Mouse (Mus musculus) embryonic facial prominence, embryonic 10.5 days (tissue): ENCODE measurements at regions not wholly inside any gene's neighbourhood (a gene's known extent, or its start where the extent isn't known, plus 50 kb on each side); places are given as distances from the start of the nearest gene placed in this dataset.
A peak's percentile ranks its signal among the peaks of the same experiment; 100 is the strongest.
"Not testable (repeated sequence)": the region's sequence is repeated elsewhere in the genome, so short reads cannot be mapped to it uniquely, and the experiment has no call there.

Source experiments
- DNase-seq: peaks from one replicate; pipeline ENCODE4 v3.0.0-alpha.2; 2017; ENCODE audit warnings: low spot score
- H3K27ac ChIP-seq: fragments of 300-500 bp; sonication (generic); replicated peaks from 2 replicates; pipeline ENCODE4 v1.5.1; 2016; ENCODE audit warnings: mild to moderate bottlenecking
- H3K27me3 ChIP-seq: fragments of 300-500 bp; sonication (generic); replicated peaks from 2 replicates; pipeline ENCODE4 v1.6.1; 2016; ENCODE audit warnings: low read depth, mild to moderate bottlenecking; ENCODE audit not compliant: poor library complexity, severe bottlenecking
- H3K36me3 ChIP-seq: fragments of 300-500 bp; sonication (generic); replicated peaks from 2 replicates; pipeline ENCODE4 v1.6.1; 2016; ENCODE audit warnings: mild to moderate bottlenecking, moderate library complexity
- H3K4me1 ChIP-seq: fragments of 300-500 bp; sonication (generic); 2 replicates; pipeline ENCODE4 v1.6.1; 2016
- H3K4me3 ChIP-seq: fragments of 300-500 bp; sonication (generic); 2 replicates; pipeline ENCODE4 v1.5.1; 2016; ENCODE audit warnings: mild to moderate bottlenecking, moderate library complexity
- H3K9me3 ChIP-seq: fragments of 300-500 bp; sonication (generic); 2 replicates; pipeline ENCODE4 v1.6.1; 2016; ENCODE audit warnings: mild to moderate bottlenecking
- WGBS: fragments of 180-500 bp; shearing (Covaris S2); methylation state at CpG from one replicate; pipeline ENCODE4 v1.1.7; 2016; 5-methylcytosine and 5-hydroxymethylcytosine counted together

GRCm38 (mm10) chr15:90291848-90292247 lies 67.7 kb downstream of the Alg10b start:
- Histone ChIP-seq H3K9me3 (no peaks in the 10 kb centered on the region), H3K27me3 (no peaks in the 10 kb centered on the region), H3K4me1 (no peaks in the 10 kb centered on the region), H3K27ac (no peak overlapping the region), H3K4me3 (no peak overlapping the region), H3K36me3 (no peaks in the 10 kb centered on the region)
- DNase-seq, result no peak
- WGBS, result 73% methylated on average over 1 of the region's 1 CpGs

- 64% methylated on average over 2 of the region's 2 CpGs for WGBS
- Histone ChIP-seq H3K27ac (no peak overlapping the region), H3K36me3 (no peaks in the 10 kb centered on the region), H3K4me3 (no peak overlapping the region), H3K9me3 (no peaks in the 10 kb centered on the region), H3K27me3 (no peaks in the 10 kb centered on the region), H3K4me1 (no peaks in the 10 kb centered on the region)
- no peak for DNase-seq
Observed at GRCm38 (mm10) chr15:90294353-90294922, 70.3 kb downstream of the Alg10b start.

DNA sequence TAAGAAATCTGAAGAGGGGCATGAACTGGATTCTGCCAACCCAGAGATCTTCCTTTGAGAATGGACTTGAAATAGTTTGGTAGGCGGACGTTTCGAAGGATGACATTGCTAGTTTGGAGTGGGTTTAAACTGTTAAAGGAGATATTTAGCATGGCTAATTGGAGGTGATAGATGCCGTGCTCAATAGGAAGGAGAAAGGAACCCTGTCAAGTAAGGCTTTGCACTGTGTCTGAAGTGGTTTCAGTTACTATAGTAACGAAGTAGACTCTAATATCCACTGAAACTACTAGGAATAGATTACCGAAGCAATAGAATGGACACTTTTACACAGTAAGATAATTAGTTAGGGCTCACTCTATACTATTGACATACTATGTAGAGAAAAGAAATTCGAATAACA lies 74.5 kb downstream of the Alg10b start:
- H3K4me3 ChIP-seq, result no peak overlapping the region
- no peaks in the 10 kb centered on the region for H3K4me1 ChIP-seq
- WGBS, result 77% methylated on average over 7 of the region's 7 CpGs
- H3K27me3 ChIP-seq, result no peaks in the 10 kb centered on the region
- no peak for DNase-seq
- H3K27ac ChIP-seq, result no peak overlapping the region
- H3K9me3 ChIP-seq, result no peaks in the 10 kb centered on the region
- H3K36me3 ChIP-seq, result no peaks in the 10 kb centered on the region

DNA sequence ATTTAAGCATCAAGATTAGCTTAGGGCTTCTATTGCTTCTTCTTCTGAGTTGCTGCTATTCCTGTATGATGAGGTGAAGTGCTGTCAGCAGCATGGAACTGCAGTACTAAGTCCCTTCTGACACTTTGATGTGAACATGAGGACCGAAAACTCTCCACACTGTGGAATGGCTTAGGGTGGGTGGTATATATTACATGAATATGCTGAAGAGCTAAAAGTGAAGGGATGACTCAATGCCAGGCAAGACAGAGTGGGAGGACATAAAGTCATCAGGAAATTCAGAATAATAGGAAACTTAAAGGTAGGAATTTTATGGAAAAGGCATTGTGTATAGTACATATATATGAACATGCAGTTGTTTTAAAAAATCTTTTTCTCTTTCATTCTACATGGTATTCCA lies 79.3 kb downstream of the Alg10b start:
- Histone ChIP-seq H3K27me3 (no peaks in the 10 kb centered on the region), H3K9me3 (no peaks in the 10 kb centered on the region), H3K4me3 (no peak overlapping the region), H3K4me1 (peaks cover 2% of the 10 kb centered on the region; the same call in 1 of the 2 replicates), H3K27ac (no peak overlapping the region), H3K36me3 (no peaks in the 10 kb centered on the region)
- WGBS, result 92% methylated on average over 1 of the region's 1 CpGs
- DNase-seq, result no peak

DNA sequence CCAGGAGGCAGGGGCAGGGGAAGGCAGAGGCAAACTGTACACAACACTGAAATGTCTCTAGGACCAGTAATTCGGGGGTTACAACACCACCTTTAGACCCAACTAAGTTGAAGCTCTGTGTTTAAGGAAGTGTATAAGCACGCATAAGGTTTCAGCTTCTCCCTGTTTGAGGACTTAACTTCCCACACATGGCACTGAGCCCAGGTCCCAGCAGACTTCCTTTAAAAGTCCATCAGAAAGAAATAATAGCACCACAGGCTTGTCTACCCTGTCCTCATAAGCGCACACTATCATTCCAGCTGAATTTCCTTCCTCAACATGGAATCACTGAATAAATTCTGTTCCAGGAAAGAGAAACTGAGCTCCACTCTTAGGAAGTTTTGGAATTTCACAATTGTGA lies 80.9 kb downstream of the Alg10b start:
- Histone ChIP-seq H3K36me3 (no peaks in the 10 kb centered on the region), H3K4me1 (peaks cover 4% of the 10 kb centered on the region; the same call in 1 of the 2 replicates), H3K9me3 (no peaks in the 10 kb centered on the region), H3K27ac (no peak overlapping the region), H3K4me3 (no peak overlapping the region), H3K27me3 (no peaks in the 10 kb centered on the region)
- 90% methylated on average over 3 of the region's 3 CpGs for WGBS
- no peak for DNase-seq

DNA sequence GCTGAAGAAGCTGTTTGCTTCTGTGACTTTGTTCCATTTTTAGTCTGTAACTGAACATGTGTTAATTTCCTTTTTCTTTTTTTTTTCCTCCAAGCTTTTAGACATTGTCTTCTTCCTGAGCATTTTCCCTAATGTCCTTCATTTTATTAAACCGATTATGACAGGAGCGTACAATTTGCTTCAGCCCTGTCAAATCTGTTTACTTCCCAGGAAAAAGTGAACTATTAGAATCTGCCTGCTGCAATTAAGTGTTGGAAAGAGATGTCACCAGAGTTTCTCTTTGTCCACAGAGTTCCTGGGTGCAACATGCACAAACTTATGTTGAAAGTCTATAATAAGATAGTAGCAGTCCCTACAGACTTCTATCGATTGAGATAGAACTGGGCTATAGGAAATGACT lies 82.8 kb downstream of the Alg10b start:
- Histone ChIP-seq H3K27me3 (no peaks in the 10 kb centered on the region), H3K9me3 (no peaks in the 10 kb centered on the region), H3K4me1 (peaks cover 4% of the 10 kb centered on the region; the same call in 1 of the 2 replicates), H3K4me3 (no peak overlapping the region), H3K36me3 (no peaks in the 10 kb centered on the region), H3K27ac (no peak overlapping the region)
- WGBS, result 91% methylated on average over 3 of the region's 3 CpGs
- no peak for DNase-seq

- not testable (repeated sequence) for H3K9me3 ChIP-seq, H3K4me1 ChIP-seq, DNase-seq, H3K4me3 ChIP-seq, H3K27ac ChIP-seq, H3K36me3 ChIP-seq, H3K27me3 ChIP-seq
- 19% methylated on average over 5 of the region's 5 CpGs for WGBS
Observed at GRCm38 (mm10) chr15:90308433-90308832, 84.3 kb downstream of the Alg10b start.

GRCm38 (mm10) chr15:90308869-90309268 lies 84.8 kb downstream of the Alg10b start:
- Histone ChIP-seq H3K9me3 (no peaks in the 10 kb centered on the region), H3K27me3 (no peaks in the 10 kb centered on the region), H3K4me1 (peaks cover 4% of the 10 kb centered on the region; the same call in 1 of the 2 replicates), H3K36me3 (no peaks in the 10 kb centered on the region), H3K27ac (no peak overlapping the region), H3K4me3 (no peak overlapping the region)
- 11% methylated on average over 1 of the region's 1 CpGs for WGBS
- no peak for DNase-seq

- H3K27ac ChIP-seq, result no peak overlapping the region
- peaks cover 4% of the 10 kb centered on the region; the same call in 1 of the 2 replicates for H3K4me1 ChIP-seq
- H3K36me3 ChIP-seq, result no peaks in the 10 kb centered on the region
- H3K4me3 ChIP-seq, result no peak overlapping the region
- H3K27me3 ChIP-seq, result no peaks in the 10 kb centered on the region
- no peaks in the 10 kb centered on the region for H3K9me3 ChIP-seq
- no peak for DNase-seq
Observed at GRCm38 (mm10) chr15:90309664-90310063, 85.6 kb downstream of the Alg10b start.

DNA sequence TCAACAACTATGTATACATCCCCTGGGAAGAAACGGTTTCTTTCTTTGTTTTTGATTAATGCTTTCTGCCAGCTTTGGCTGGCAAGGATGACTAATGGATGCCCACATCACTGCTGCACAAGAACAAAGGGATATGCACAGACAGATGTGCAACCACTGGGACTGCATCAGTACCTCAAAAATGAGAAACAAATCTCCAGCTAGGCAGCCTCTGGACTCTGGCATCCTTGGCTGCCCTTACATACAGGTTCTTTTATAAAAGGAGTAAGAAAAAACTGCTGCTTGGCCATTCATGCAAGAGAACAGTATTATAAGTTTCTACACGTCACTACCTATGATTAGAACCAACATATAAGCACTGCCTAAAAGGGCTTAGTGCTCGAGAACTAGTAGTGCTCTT lies 97.7 kb downstream of the Alg10b start:
- 72% methylated on average over 3 of the region's 3 CpGs for WGBS
- no peaks in the 10 kb centered on the region for H3K4me1 ChIP-seq
- DNase-seq, result no peak
- no peak overlapping the region for H3K4me3 ChIP-seq
- H3K27ac ChIP-seq, result no peak overlapping the region
- H3K36me3 ChIP-seq, result no peaks in the 10 kb centered on the region
- no peaks in the 10 kb centered on the region for H3K9me3 ChIP-seq
- H3K27me3 ChIP-seq, result no peaks in the 10 kb centered on the region

GRCm38 (mm10) chr15:90333275-90333674 lies 109.2 kb downstream of the Alg10b start:
- WGBS, result 5% methylated on average over 4 of the region's 4 CpGs
- Histone ChIP-seq H3K4me1 (peaks cover 15% of the 10 kb centered on the region), H3K27ac (no peak overlapping the region), H3K27me3 (no peaks in the 10 kb centered on the region), H3K36me3 (no peaks in the 10 kb centered on the region), H3K9me3 (no peaks in the 10 kb centered on the region), H3K4me3 (no peak overlapping the region)
- peak; percentile 80 for DNase-seq

DNA sequence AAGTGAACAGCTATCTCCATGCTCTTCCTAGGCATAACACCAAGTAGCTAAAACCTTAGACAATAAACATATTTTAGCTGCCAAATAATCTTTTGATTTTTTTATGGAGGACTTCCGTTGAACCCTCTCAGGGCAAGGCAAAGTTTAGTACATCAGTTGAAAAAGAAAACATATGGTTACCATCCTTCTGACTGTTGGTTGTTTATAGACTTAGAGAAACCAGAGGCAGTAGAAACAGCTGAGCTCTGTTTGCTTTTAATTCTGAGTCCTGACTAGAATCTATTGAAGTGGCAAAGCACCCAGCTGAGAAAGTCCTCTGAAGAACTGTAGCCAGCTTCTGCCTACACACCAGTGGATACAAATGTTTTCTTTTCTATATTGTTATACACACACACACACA lies 109.7 kb downstream of the Alg10b start:
- Histone ChIP-seq H3K27ac (no peak overlapping the region), H3K36me3 (no peaks in the 10 kb centered on the region), H3K4me1 (peaks cover 15% of the 10 kb centered on the region), H3K9me3 (no peaks in the 10 kb centered on the region), H3K27me3 (no peaks in the 10 kb centered on the region), H3K4me3 (no peak overlapping the region)
- no peak for DNase-seq
- WGBS, result 32% methylated on average over 1 of the region's 1 CpGs

DNA sequence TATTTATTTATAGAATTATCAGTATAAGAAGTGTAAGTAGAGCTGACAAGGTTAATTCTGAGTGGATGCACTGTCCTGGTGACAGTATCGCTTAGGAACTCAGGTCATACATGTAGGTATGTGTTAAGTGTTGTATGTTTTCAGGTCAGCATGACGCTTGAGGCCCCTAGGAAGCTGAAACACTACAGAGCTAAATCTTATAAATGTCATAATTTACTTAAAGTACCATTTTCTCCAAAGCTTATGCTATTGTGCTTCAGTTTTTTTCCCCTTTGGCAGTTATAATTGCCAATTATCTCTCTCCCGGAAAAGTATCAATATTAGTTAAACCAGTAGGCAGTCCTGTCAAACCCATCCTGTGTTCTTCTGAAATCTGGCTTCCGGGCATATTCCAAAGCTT lies 110.3 kb downstream of the Alg10b start:
- Histone ChIP-seq H3K27me3 (no peaks in the 10 kb centered on the region), H3K4me1 (peaks cover 15% of the 10 kb centered on the region), H3K27ac (no peak overlapping the region), H3K4me3 (no peak overlapping the region), H3K36me3 (no peaks in the 10 kb centered on the region), H3K9me3 (no peaks in the 10 kb centered on the region)
- 74% methylated on average over 4 of the region's 4 CpGs for WGBS
- no peak for DNase-seq

GRCm38 (mm10) chr15:90335506-90335905 lies 111.4 kb downstream of the Alg10b start:
- Histone ChIP-seq H3K27ac (no peak overlapping the region), H3K4me3 (no peak overlapping the region), H3K27me3 (no peaks in the 10 kb centered on the region), H3K4me1 (peaks cover 15% of the 10 kb centered on the region), H3K9me3 (no peaks in the 10 kb centered on the region), H3K36me3 (no peaks in the 10 kb centered on the region)
- WGBS, result 76% methylated on average over 7 of the region's 7 CpGs
- no peak for DNase-seq
